Mouse (Mus musculus) lung, postnatal 25 days (tissue): ENCODE data around the gene Vdac2.

Source experiments
- DNase-seq: peaks from one replicate; pipeline ENCODE4 v3.0.0; 2022; ENCODE audit warnings: low spot score

Gene Vdac2

GRCm38 (mm10) chr14:21851996-21852791, 27.2 kb downstream of the Vdac2 start:
- peak; percentile 68 for DNase-seq

GRCm38 (mm10) chr14:21853456-21854109, 28.5 kb downstream of the Vdac2 start:
- DNase-seq: peak; percentile 78

GRCm38 (mm10) chr14:21854271-21854670, 29.2 kb downstream of the Vdac2 start:
- DNase-seq: no peak

- no peak for DNase-seq
Measured at GRCm38 (mm10) chr14:21855961-21856360, 30.9 kb downstream of the Vdac2 start.

GRCm38 (mm10) chr14:21856886-21857285, 31.8 kb downstream of the Vdac2 start:
- no peak for DNase-seq

- DNase-seq: no peak
Measured at GRCm38 (mm10) chr14:21866291-21866690, 41.3 kb downstream of the Vdac2 start.

- DNase-seq: no peak
Measured at GRCm38 (mm10) chr14:21866816-21867215, 41.8 kb downstream of the Vdac2 start.

GRCm38 (mm10) chr14:21890430-21890829, 65.4 kb downstream of the Vdac2 start:
- peak; percentile 47 for DNase-seq

GRCm38 (mm10) chr14:21891581-21892340, 66.7 kb downstream of the Vdac2 start:
- peak; percentile 18 for DNase-seq

- no peak for DNase-seq
Measured at GRCm38 (mm10) chr14:21892341-21892659, 67.3 kb downstream of the Vdac2 start.
